Mouse (Mus musculus): ENCODE data around the gene Olfr835. TPM values are rescaled to one million over a fixed set of nuclear protein-coding genes. Genes with fewer than 3 reads are reported as not detected.

Olfr835 gene
- polyA plus RNA-seq (2012; rRNA removed) = not detected in 2 replicates

DNA sequence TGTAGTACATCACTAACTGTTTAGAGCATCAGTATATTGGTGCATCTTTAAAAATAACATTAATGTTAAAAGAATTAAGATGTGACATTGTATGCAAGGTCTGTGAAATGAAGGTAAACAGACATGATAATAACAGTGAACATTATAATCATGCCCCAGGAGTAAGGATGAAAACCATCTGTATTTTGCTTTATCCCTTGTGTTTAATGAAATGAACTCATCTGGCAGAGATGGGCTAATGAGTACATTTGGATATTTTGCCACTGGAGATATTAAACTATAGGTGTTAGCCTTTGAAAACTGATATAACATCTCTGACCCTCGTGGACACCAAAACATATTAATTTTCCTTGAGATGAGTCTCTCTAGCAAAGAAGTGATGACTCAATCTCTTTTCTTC lies at the start of gene Olfr835:
Gene Olfr835 (plus strand): TSS at position 301 of the 400 bp plus-strand sequence.
- Histone ChIP-seq H3K27ac (ENCODE audit: insufficient read depth, low read length) (no peak within 1 kb of the TSS), H3K4me1 (ENCODE audit: control insufficient read depth, insufficient read depth, low read length) (no peaks in the 10 kb centered on the region), H3K4me3 (ENCODE audit: insufficient read depth, low read length) (no peak within 1 kb of the TSS)
- TF ChIP-seq POLR2A (IDR thresholded peaks at IDR 0.05; ENCODE audit: extremely low read depth, insufficient read depth, low read length) (no peak), CTCF (IDR thresholded peaks at IDR 0.05; ENCODE audit: extremely low read depth, insufficient read depth, low read length) (no peak)

- TF ChIP-seq CTCF (IDR thresholded peaks at IDR 0.05; ENCODE audit: extremely low read depth, insufficient read depth, low read length) (no peak), POLR2A (IDR thresholded peaks at IDR 0.05; ENCODE audit: extremely low read depth, insufficient read depth, low read length) (no peak)
Observed at GRCm38 (mm10) chr9:18987690-18988089, 44.8 kb upstream of the Olfr835 start, which contains the start of gene Olfr834. Gene Olfr834 (plus strand): TSS chr9:18987990.

GRCm38 (mm10) chr9:19084986-19085385 lies 52.5 kb downstream of the Olfr835 start:
- Histone ChIP-seq H3K4me1 (ENCODE audit: control insufficient read depth, insufficient read depth, low read length) (no peaks in the 10 kb centered on the region), H3K27ac (ENCODE audit: insufficient read depth, low read length) (no peak overlapping the region), H3K4me3 (ENCODE audit: insufficient read depth, low read length) (no peak overlapping the region)
- no peak for TF ChIP-seq POLR2A (IDR thresholded peaks at IDR 0.05; ENCODE audit: extremely low read depth, insufficient read depth, low read length)
- no peak for TF ChIP-seq CTCF (IDR thresholded peaks at IDR 0.05; ENCODE audit: extremely low read depth, insufficient read depth, low read length)

More at GRCm38 (mm10) chr9:18987690-18988089, 44.8 kb upstream of the Olfr835 start, which contains the start of gene Olfr834:
- H3K4me3 ChIP-seq (ENCODE audit: insufficient read depth, low read length) = no peak within 1 kb of the TSS
- no peak within 1 kb of the TSS for H3K27ac ChIP-seq (ENCODE audit: insufficient read depth, low read length)
- no peaks in the 10 kb centered on the region for H3K4me1 ChIP-seq (ENCODE audit: control insufficient read depth, insufficient read depth, low read length)

Other genes with a start within 250 kb of the Olfr835 start
- gene Olfr828, start 213.2 kb upstream of the Olfr835 start, polyA plus RNA-seq (2012; rRNA removed) = not detected in 2 replicates
- not detected in 2 replicates for gene Olfr829, start 177.8 kb upstream of the Olfr835 start, polyA plus RNA-seq (2012; rRNA removed)
- not detected in 2 replicates for gene Olfr830, start 158.0 kb upstream of the Olfr835 start, polyA plus RNA-seq (2012; rRNA removed)
- gene Olfr832, start 95.6 kb upstream of the Olfr835 start, polyA plus RNA-seq (2012; rRNA removed) = not detected in 2 replicates
- not detected in 2 replicates for gene Olfr834, start 44.7 kb upstream of the Olfr835 start, polyA plus RNA-seq (2012; rRNA removed)
- gene Olfr836, start 87.6 kb downstream of the Olfr835 start, polyA plus RNA-seq (2012; rRNA removed) = not detected in 2 replicates
- not detected in 2 replicates for gene Olfr837, start 103.6 kb downstream of the Olfr835 start, polyA plus RNA-seq (2012; rRNA removed)
- not detected in 2 replicates for gene Olfr839-ps1, start 144.6 kb downstream of the Olfr835 start, polyA plus RNA-seq (2012; rRNA removed)
- not detected in 2 replicates for gene Olfr843, start 219.3 kb downstream of the Olfr835 start, polyA plus RNA-seq (2012; rRNA removed)